Mouse (Mus musculus) ovary, postnatal 14 days (tissue): ENCODE measurements at regions not wholly inside any gene's neighbourhood (a gene's known extent, or its start where the extent isn't known, plus 50 kb on each side); places are given as distances from the start of the nearest gene placed in this dataset.
A peak's percentile ranks its signal among the peaks of the same experiment; 100 is the strongest.

Source experiments
- DNase-seq: peaks from one replicate; pipeline ENCODE4 v3.0.0; 2022; ENCODE audit warnings: low spot score

GRCm38 (mm10) chr11:40624126-40624778, 70.8 kb downstream of the Mat2b start:
- DNase-seq = no peak

DNA sequence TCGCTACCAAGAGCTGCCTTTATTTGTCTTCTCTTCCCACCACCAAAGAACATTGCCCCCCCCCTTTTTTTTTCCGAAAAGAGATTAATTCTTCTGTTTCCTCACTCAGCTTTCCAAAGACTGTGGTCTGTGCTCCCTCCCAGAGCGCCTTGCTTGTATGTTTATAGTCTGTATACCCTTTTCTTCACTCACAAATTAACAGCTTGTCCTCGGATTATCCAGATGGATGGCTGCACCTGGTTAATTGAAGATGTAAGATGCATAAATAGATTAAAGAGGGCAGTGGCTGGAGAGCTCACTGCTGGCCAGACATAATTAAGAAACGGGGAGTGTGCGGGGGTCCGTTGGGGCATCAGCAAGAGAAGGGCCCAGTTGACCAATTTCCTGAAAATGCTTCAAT, 75.0 kb downstream of the Mat2b start:
- no peak for DNase-seq

GRCm38 (mm10) chr11:40603008-40603407, 92.0 kb downstream of the Mat2b start:
- no peak for DNase-seq

- peak; percentile 15 for DNase-seq
Observed at GRCm38 (mm10) chr11:40601572-40601909, 93.5 kb downstream of the Mat2b start.

- DNase-seq = no peak
Observed at GRCm38 (mm10) chr11:40600773-40601571, 94.0 kb downstream of the Mat2b start.

DNA sequence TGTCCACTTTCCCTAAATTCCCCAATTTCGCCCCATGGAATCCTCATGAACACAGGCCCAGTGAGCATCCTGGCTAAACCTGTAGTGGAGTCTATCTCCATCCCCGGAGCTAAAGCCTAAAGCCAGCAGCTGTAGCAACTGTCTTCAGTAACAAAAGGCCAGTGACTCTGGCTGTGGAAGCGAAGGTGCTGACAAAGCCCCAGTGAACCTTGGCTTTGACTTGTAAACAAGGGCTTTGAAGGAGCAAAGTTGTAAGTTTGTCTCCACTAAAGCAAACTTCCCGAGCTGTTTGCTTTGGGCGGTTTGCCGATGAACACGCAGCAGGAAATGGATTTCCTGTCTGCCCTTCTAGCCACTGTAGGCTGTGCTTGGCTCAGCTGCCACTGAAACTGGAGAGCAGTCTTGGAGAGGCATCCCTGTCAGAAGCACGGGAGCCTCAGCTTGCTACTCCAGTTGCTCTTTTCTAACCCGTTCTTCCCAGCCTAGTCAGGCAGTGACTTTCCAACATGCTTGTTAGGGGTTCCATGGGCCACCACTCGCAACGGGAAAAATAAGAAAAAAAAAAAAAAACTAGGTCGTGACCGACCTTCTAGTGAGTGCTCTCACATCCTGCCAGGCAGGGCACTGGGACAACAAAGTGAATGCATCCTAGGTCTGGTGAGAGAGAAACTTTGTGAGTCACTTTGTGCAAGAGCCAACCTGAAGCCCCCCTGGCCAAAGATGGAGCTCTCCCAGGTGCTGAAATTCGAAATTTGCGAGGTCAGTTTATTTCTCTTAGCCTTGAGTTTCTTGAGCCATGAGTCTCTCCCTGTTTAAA, 94.8 kb downstream of the Mat2b start:
- peak; percentile 44 for DNase-seq

DNA sequence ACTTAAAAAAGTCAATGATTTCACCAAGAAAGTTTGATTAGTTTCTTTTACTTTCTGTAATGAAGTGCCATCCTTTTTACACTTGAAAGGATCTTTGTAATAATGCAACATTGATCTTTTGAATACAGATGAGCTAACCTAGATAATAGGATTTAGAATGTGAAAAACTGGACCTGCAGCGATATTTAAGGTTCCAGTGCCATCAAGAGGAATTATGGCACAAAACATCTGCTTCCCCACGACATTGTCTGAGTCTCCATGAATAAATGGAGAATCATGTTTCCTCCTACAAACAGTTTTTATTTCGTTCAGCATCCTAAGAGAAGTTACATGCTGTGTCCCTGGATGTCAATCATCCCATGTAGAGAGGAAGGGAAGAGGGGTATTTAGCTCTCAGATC, 98.7 kb downstream of the Mat2b start:
- DNase-seq = no peak

- no peak for DNase-seq
Observed at GRCm38 (mm10) chr11:40592056-40592455, 102.9 kb downstream of the Mat2b start.

DNA sequence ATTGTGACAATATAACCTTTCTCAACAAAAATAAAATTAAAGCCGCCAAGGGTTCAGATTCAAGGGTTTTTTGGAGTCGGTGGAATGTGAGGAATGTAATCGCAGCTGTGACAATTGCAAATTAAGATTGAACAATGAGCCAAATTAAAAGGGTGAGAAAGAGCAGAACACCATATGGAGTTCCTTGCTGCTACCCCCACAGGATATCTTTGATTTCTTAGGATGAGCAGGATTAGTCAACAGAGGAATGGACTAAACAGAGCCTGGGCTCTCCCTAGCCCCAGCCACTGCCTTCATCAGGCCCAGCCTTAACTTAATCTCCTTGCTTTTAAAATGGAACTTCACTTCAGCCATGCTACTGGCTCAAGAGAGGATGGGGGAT, 121.3 kb downstream of the Mat2b start:
- DNase-seq = no peak

DNA sequence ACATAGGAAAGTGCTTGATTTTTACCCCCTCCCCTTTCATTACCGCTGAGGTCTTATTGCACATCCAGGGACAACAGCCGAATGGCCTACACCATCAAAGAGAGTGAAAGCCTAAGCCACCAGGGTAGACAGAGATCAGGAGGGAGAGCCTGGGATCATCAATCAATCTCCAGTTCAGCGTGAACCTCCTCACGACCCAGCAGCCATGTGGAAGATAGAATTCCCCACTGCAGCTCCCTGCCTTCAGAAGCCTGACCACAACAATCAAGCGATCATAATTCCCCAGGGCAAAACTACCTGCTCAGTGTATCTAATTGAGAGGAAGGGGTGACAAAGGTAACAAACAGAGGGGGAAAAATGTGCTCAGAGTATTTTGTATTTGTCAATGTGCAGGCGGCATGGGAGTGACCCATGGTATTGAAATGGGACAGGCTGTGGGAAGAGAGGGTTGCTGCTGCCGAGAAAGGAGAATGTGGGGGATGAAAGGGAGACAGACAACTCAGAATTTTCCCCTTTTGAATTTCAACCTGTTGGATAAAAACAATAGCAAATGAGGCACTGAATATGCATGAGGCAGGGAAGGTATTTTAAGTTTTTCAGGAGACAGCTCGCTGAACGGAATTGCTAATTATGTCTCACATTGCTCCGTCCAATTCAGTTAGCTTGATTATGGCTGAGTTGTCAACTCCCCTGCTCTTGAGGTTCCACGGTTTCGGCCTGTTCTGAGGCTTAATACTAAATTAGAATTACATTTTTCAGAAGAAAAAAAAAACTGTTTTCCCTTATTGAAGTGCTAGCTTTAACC, 121.8 kb downstream of the Mat2b start:
- DNase-seq = no peak

GRCm38 (mm10) chr11:40562866-40563265, 132.1 kb downstream of the Mat2b start:
- DNase-seq = no peak

DNA sequence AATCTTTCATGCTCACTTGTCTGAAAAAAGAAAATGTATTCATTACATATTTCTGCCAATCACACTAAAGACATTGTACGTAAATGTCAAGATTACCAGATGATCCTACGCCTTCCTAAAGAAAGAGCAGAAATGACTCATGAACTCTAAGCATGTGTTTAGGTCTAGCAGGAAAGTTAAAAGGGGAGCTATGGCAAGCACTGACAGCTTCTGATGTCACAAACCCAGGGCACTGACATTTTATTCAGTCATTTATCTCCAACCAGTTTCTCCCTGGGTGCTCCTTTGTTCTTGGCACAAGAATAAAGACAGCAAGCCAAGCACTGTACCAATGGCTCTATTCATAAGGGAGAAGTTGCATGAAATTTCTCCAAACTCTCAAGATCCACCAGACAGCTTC, 133.0 kb downstream of the Mat2b start:
- no peak for DNase-seq

GRCm38 (mm10) chr11:40561400-40561799, 133.6 kb downstream of the Mat2b start:
- DNase-seq = no peak

- DNase-seq = no peak
Observed at GRCm38 (mm10) chr11:40558486-40558885, 136.5 kb downstream of the Mat2b start.

DNA sequence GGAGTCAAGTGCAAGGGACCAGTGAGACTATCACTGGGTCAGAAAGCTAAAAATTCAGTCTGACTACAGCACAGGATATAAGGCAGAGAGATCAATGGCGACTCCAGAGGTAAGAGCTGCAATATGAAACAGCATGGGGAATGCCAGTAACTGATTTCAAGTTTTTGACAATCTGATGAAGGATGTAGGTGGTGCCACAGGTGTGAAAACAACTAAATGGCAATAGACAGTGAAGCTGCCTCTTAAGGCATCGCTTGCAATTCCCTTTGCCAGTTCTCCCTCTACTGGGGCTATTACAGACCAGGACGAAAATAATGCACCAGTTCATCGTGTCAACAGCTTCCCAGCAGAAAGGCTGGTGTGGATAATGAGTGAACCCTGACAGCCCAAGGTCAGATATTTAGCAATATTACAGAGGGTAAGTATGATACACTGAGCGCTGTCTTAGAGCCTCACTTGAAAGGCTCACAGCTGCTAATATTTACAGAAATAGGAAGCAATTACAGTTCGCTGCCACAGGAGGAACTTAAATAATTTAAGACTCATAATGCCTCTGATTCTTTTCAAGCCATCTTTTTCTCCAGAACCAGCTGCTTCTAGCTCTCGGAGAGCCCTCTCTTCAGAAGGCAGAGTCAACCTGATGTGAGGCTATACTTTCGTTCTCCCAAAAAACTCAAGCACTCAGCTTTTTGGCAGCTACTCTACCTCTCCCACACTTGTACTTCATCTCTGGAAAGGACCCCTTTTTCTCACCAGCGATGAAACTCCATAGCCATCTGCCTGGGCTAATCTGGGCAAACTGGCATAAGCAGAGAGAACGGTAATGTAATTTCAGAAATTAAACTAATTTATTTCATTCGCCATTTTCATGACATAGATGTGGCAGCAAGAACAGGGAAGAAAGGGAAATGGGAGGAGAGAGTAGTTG, 139.9 kb downstream of the Mat2b start:
- DNase-seq = no peak

DNA sequence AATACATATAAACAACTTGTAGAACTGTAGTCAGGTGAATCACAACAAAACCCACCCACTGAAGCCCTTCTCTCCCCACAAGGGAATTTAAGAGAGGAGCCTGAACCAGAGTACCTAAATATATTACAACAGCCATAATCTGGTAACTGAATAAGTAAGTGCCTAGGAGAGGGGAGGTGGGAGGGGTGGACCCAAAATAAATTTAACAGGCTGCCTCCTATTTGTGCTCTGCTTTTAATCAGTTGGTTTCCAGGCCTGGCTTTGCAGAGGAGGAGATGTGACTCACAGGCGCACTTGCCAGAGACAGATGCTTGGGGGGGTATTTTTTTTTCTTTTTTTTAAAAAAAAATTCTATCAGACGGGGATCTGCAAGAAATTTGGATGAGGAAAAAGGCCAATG, 142.9 kb downstream of the Mat2b start:
- no peak for DNase-seq

DNA sequence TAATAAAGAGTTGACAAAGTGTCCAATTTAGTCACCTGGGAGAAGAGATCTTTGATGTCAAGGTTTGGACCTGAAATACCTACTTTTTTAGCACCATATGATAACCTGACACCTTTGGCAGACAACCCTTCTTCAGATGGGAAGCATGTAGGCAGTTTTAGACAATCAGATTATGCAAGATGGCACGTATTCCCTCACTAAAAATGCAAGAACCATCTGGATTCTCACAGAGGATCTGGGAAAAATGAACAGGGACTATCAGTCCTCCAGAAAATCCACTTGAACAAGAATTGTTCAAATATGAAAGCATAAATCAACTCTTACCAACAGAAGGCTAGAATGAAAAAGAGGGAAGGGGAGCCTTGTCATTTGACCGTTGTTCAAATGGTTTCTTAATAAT, 148.4 kb downstream of the Mat2b start:
- DNase-seq = no peak

GRCm38 (mm10) chr11:40545537-40545936, 149.5 kb downstream of the Mat2b start:
- DNase-seq = no peak

DNA sequence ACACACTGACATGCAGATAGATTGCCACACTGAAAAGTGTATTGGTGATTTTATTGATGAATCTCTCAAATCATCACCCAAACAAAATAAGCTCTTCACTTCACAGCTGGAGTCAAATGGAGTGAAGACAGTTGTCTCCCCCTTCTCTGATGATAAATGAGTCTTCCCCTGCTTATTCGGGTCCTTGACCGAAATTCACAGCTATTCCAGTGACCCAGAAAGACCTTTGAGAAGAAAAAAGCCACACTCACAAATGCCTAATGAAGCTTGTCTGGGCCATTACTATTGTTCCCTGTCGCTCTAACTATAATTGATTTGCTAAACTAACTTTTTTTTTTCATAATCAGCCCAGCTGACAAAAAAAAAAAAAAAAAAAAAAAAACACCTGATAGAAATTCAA, 154.8 kb downstream of the Mat2b start:
- DNase-seq = no peak

- no peak for DNase-seq
Observed at GRCm38 (mm10) chr11:40539776-40540175, 155.2 kb downstream of the Mat2b start.

GRCm38 (mm10) chr11:40536236-40536765, 158.7 kb downstream of the Mat2b start:
- no peak for DNase-seq
